ENCODE assay signal across 14 mouse cellular contexts in the genomic region with DNA sequence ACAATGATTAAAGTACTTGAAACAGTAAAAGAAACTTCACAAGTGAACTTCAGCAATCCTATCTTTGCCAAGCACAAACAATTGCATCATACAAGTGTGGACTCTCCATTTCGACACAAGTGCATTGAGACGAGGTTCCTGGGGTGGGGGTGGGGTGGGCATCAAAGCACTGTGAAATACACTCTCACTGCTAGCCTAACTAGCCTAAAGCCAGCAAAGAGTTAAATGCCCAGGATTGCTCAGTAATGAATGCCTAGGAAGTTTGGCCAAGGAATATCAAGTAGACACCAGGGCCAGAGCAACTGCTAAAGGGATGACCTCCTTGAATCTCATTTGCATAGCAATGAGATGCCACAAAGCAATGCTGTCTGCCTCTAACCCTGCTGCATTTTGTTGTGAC. TPM values are rescaled to one million over a fixed set of nuclear protein-coding genes. Genes with fewer than 3 reads are reported as not detected.
DNase-seq lines count a peak whose midpoint lies in the region; ATAC-seq and TF ChIP-seq lines count a peak whose summit lies in the region.
"Had no signal": no experiment of that assay in that cellular context is flagged by ENCODE, and none has a peak within 500 bp of the region (broad histone marks: within the 10 kb centered on the region; RNA-seq: fewer than 3 reads in every experiment).

No protein-coding gene starts in this region.

- 0 out of 2 replicates have a peak overlapping the region, but pooled peaks have one; percentile 5 for H3K4me2 ChIP-seq in forebrain, embryonic 15.5 days (replicated peaks)
- no peak overlapping the region for H3K4me2 ChIP-seq in lung, postnatal 0 days (replicated peaks; ENCODE audit: low read depth, low read length)
- peak overlapping the region; percentile 22; the same call in 1 of the 2 replicates for H3K4me2 ChIP-seq in neural tube, embryonic 13.5 days
- H3K4me2 ChIP-seq: heart, embryonic 15.5 days; lung, embryonic 14.5 days had no signal

- H3K4me1 ChIP-seq in liver, adult 2 months (ENCODE audit: control insufficient read depth, insufficient read depth, low read length) = peaks cover 2% of the 10 kb centered on the region
- H3K4me1 ChIP-seq in forebrain, embryonic 15.5 days = peaks cover 19% of the 10 kb centered on the region
- no peaks in the 10 kb centered on the region for H3K4me1 ChIP-seq in lung, postnatal 0 days (ENCODE audit: insufficient read depth, low read depth, low read length)
- H3K4me1 ChIP-seq in neural tube, embryonic 13.5 days (replicated peaks) = peaks cover 43% of the 10 kb centered on the region
- H3K4me1 ChIP-seq: heart, embryonic 15.5 days had no signal

- 5% methylated on average over 2 of the region's 2 CpGs for WGBS in liver, adult 2 months
- 5% methylated on average over 2 of the region's 2 CpGs for WGBS in forebrain, embryonic 15.5 days
- 13% methylated on average over 2 of the region's 2 CpGs for WGBS in lung, postnatal 0 days
- WGBS in neural tube, embryonic 13.5 days = 19% methylated on average over 2 of the region's 2 CpGs

- no peak for TF ChIP-seq EP300 in lung, postnatal 0 days (IDR thresholded peaks at IDR 0.05)

- no peaks in the 10 kb centered on the region for H3K36me3 ChIP-seq in liver, adult 2 months (ENCODE audit: control insufficient read depth, insufficient read depth, low read length)
- H3K36me3 ChIP-seq in forebrain, embryonic 15.5 days = no peaks in the 10 kb centered on the region
- H3K36me3 ChIP-seq in lung, postnatal 0 days (ENCODE audit: insufficient read depth, low read length) = no peaks in the 10 kb centered on the region
- H3K36me3 ChIP-seq in neural tube, embryonic 13.5 days = no peaks in the 10 kb centered on the region
- H3K36me3 ChIP-seq: heart, embryonic 15.5 days had no signal

- H3K27ac ChIP-seq in liver, adult 2 months (replicated peaks; ENCODE audit: insufficient read depth, low read depth, low read length) = no peak overlapping the region
- H3K27ac ChIP-seq in forebrain, embryonic 15.5 days (replicated peaks) = peak overlapping the region; percentile 47
- no peak overlapping the region for H3K27ac ChIP-seq in lung, postnatal 0 days (ENCODE audit: low read length)
- H3K27ac ChIP-seq in neural tube, embryonic 13.5 days (replicated peaks) = peak overlapping the region; percentile 72; the same call in 1 of the 2 replicates
- H3K27ac ChIP-seq: heart, embryonic 15.5 days had no signal

- ATAC-seq in forebrain, embryonic 15.5 days (replicated peaks) = peak; percentile 89
- ATAC-seq in lung, postnatal 0 days = peak; percentile 57
- peak; percentile 91 for ATAC-seq in neural tube, embryonic 13.5 days (ENCODE audit: low read depth)
- ATAC-seq in inflammation-experienced regulatory T-cells, adult 6 months = no peak

- no peak overlapping the region for H3K9ac ChIP-seq in liver, adult 2 months (ENCODE audit: low read depth, low read length)
- no peak overlapping the region for H3K9ac ChIP-seq in forebrain, embryonic 15.5 days (replicated peaks)
- H3K9ac ChIP-seq in lung, postnatal 0 days (replicated peaks; ENCODE audit: low read depth) = no peak overlapping the region
- no peak overlapping the region for H3K9ac ChIP-seq in neural tube, embryonic 13.5 days
- H3K9ac ChIP-seq: heart, embryonic 15.5 days; lung, embryonic 14.5 days had no signal

- DNase-seq in liver, adult 2 months (ENCODE audit: extremely low read depth, low read depth, low spot score) = peak; percentile 84
- DNase-seq in liver = no peak
- peak; percentile 73 for DNase-seq in lung, postnatal 0 days (ENCODE audit: low spot score)
- no peak for DNase-seq in spleen, postnatal 10 days (ENCODE audit: low spot score in 2 of 2)
- DNase-seq in heart, postnatal 10 days = no peak
- DNase-seq: adrenal gland, postnatal 10 days; cerebellum, adult 11-12 months; gastrocnemius, postnatal 14 days; lung, embryonic 14.5 days; thymus, adult 2 months had no signal

- no peak overlapping the region for H3K4me3 ChIP-seq in liver, adult 2 months (ENCODE audit: insufficient read depth, low read depth, low read length)
- no peak overlapping the region for H3K4me3 ChIP-seq in forebrain, embryonic 15.5 days
- no peak overlapping the region for H3K4me3 ChIP-seq in lung, postnatal 0 days (ENCODE audit: low read depth, low read length)
- H3K4me3 ChIP-seq in neural tube, embryonic 13.5 days = no peak overlapping the region
- H3K4me3 ChIP-seq: heart, embryonic 15.5 days had no signal

- H3K27me3 ChIP-seq in liver, adult 2 months (ENCODE audit: control insufficient read depth, insufficient read depth, low read length) = no peaks in the 10 kb centered on the region
- H3K27me3 ChIP-seq in forebrain, embryonic 15.5 days = no peaks in the 10 kb centered on the region
- no peaks in the 10 kb centered on the region for H3K27me3 ChIP-seq in lung, postnatal 0 days (replicated peaks; ENCODE audit: insufficient read depth, low read length)
- H3K27me3 ChIP-seq in neural tube, embryonic 13.5 days = no peaks in the 10 kb centered on the region
- H3K27me3 ChIP-seq: heart, embryonic 15.5 days had no signal

- no peaks in the 10 kb centered on the region for H3K9me3 ChIP-seq in forebrain, embryonic 15.5 days
- H3K9me3 ChIP-seq in lung, postnatal 0 days (ENCODE audit: low read length) = no peaks in the 10 kb centered on the region
- H3K9me3 ChIP-seq in neural tube, embryonic 13.5 days = no peaks in the 10 kb centered on the region
- H3K9me3 ChIP-seq: heart, embryonic 15.5 days had no signal

- no peak for TF ChIP-seq CTCF in liver, adult 2 months (IDR thresholded peaks at IDR 0.05; ENCODE audit: low read depth, low read length)
- no peak for TF ChIP-seq CTCF in lung, postnatal 0 days (IDR thresholded peaks at IDR 0.05)

- intact Hi-C loops in heart, postnatal 10 days (cut with DNase I) = no loop called here

- no peak for TF ChIP-seq POLR2A in liver, adult 2 months (IDR thresholded peaks at IDR 0.05; ENCODE audit: extremely low read depth, insufficient read depth, low read length)

- H3K79me2 ChIP-seq in liver, adult 2 months (ENCODE audit: control insufficient read depth, insufficient read depth, low read length) = no peaks in the 10 kb centered on the region

RNA-seq across cellular contexts. Expression of gene Fat3, which starts 16.3 kb away (rescaled TPM):
- total RNA-seq in liver, adult 2 months (2014; rRNA removed) = 0.07 and 0.09 TPM in 2 replicates
- not detected in 2 replicates for polyA plus RNA-seq in liver, adult 2 months (2012; rRNA removed)
- polyA plus RNA-seq in forebrain, embryonic 15.5 days (2015; fragmentation: Nextera tagmentation; extraction: Ambion mirVana) = 11.7 and 12.0 TPM in 2 replicates
- 0.77 and 0.78 TPM in 2 replicates for polyA plus RNA-seq in lung, postnatal 0 days (2015; fragmentation: Nextera tagmentation; extraction: Ambion mirVana)
- polyA plus RNA-seq in neural tube, embryonic 13.5 days (2015; fragmentation: Nextera tagmentation; extraction: Ambion mirVana) = 11.3 and 12.1 TPM in 2 replicates
- 1 to 10 TPM; 1.3 to 1.4 TPM for total RNA-seq in heart, postnatal 10 days (2021)
- polyA plus RNA-seq in inflammation-experienced regulatory T-cells, adult 6 months (2017; shearing (Covaris generic)) = under 1 TPM in 2 of 3 experiments, not detected in 1; 0.08 to 0.13 TPM

Comparison
In these comparisons a context has a peak if more than half of its experiments do, and no peak if none do; other contexts are left out.
1. DNase-seq: peak in liver, adult 2 months (single experiment) and lung, postnatal 0 days (single experiment); none in liver (single experiment), spleen, postnatal 10 days (0 of 2) and heart, postnatal 10 days (0 of 2).
2. H3K27ac ChIP-seq: peak in forebrain, embryonic 15.5 days (single experiment) and neural tube, embryonic 13.5 days (single experiment); none in liver, adult 2 months (single experiment) and lung, postnatal 0 days (single experiment).